Mouse (Mus musculus) liver, adult 2 months (tissue): ENCODE measurements around the gene Serpinb3a.

Experiments
- CTCF ChIP-seq: fragments of 200-500 bp; IDR thresholded peaks from 2 replicates; pipeline ENCODE4 v1.5.1; 2011; ENCODE audit warnings: low read depth, low read length, control low read depth
- POLR2A ChIP-seq: fragments of 200-500 bp; IDR thresholded peaks from 2 replicates; pipeline ENCODE4 v1.6.1; 2011; ENCODE audit warnings: low read length, control low read depth; ENCODE audit not compliant: insufficient read depth; ENCODE audit errors: extremely low read depth

DNA sequence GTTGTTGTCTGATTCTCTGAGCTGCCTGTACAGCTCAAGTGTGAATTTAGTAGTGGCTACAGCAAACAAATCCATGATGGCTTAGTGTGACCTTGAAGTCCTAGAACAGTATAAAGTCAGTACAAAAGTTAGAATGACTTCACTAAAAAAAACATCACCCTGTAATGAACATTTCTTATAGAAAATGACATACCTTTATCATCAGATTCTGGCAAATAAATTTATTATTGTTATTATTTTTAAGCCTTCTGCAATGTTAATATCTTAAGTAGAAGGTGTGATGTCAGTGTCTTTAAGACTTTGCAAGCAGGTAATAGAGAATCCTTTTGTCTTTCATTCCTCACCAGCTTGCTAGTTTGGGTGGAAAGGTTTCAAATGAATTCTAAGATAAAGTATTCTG, 31.3 kb upstream of the Serpinb3a start, which contains the start of gene Serpinb3d:
- TF ChIP-seq CTCF (no peak), POLR2A (no peak)
